Mouse (Mus musculus) kidney, adult 2 months (tissue): Measurements from ENCODE around the gene Mfsd11. TPM values are rescaled to one million over a fixed set of nuclear protein-coding genes. Genes with fewer than 3 reads are reported as not detected.

ENCODE experiments used
- DNase-seq: peaks from one replicate; pipeline ENCODE4 v3.0.0; 2021
- H3K27ac ChIP-seq: fragments of 200-500 bp; 2 replicates; pipeline ENCODE4 v1.5.1; 2012; ENCODE audit warnings: low read depth, low read length, control low read depth, inconsistent platforms; ENCODE audit not compliant: insufficient read depth
- H3K27me3 ChIP-seq: fragments of 200-500 bp; replicated peaks from 2 replicates; pipeline ENCODE4 v1.6.1; 2012; ENCODE audit warnings: mild to moderate bottlenecking, moderate library complexity, low read length, inconsistent platforms; ENCODE audit not compliant: control insufficient read depth, insufficient read depth
- H3K36me3 ChIP-seq: fragments of 200-500 bp; 2 replicates; pipeline ENCODE4 v1.6.1; 2012; ENCODE audit warnings: mild to moderate bottlenecking, moderate library complexity, low read length, inconsistent platforms; ENCODE audit not compliant: control insufficient read depth, insufficient read depth
- H3K4me1 ChIP-seq: fragments of 200-500 bp; 2 replicates; pipeline ENCODE4 v1.6.1; 2011; ENCODE audit warnings: low read length; ENCODE audit not compliant: control insufficient read depth, insufficient read depth
- H3K4me3 ChIP-seq: fragments of 200-500 bp; 2 replicates; pipeline ENCODE4 v1.5.1; 2011; ENCODE audit warnings: mild to moderate bottlenecking, low read depth, low read length, control low read depth; ENCODE audit not compliant: insufficient read depth
- CTCF ChIP-seq: fragments of 200-500 bp; conservative IDR thresholded peaks from 2 replicates; pipeline ENCODE4 v1.5.1; 2011; ENCODE audit warnings: low read depth, mild to moderate bottlenecking, control low read depth, low read length, moderate library complexity, mixed read lengths; ENCODE audit not compliant: insufficient read depth, insufficient read length
- POLR2A ChIP-seq: fragments of 200-500 bp; IDR thresholded peaks from one replicate; pipeline ENCODE4 v1.6.1; 2011; ENCODE audit warnings: low read depth, low read length, control low read depth
- WGBS: fragments of 180-500 bp; shearing (Covaris S2); methylation state at CpG from one replicate; pipeline ENCODE4 v1.1.7; 2018; 5-methylcytosine and 5-hydroxymethylcytosine counted together
- polyA plus RNA-seq: library from polyadenylated mRNA; depleted of rRNA; stranded (reverse); fragments of >200 nt; gene quantifications from 2 replicates; pipeline ENCODE4 v1.2.3, GENCODE M21; 2012

Mfsd11 gene
- polyA plus RNA-seq, 1 experiment, result 44.9 TPM

- no peak for DNase-seq
- Histone ChIP-seq H3K27ac (no peak overlapping the region), H3K36me3 (no peaks in the 10 kb centered on the region), H3K4me3 (no peak overlapping the region), H3K27me3 (no peaks in the 10 kb centered on the region), H3K4me1 (0 out of 2 replicates have a peak, but pooled peaks cover 4% of the 10 kb centered on the region)
- no peak for TF ChIP-seq POLR2A
- no peak for TF ChIP-seq CTCF
- 84% methylated on average over 11 of the region's 11 CpGs for WGBS
These were observed 43.3 kb upstream of the Mfsd11 start for GRCm38 (mm10) chr11:116808811-116809395.

DNA sequence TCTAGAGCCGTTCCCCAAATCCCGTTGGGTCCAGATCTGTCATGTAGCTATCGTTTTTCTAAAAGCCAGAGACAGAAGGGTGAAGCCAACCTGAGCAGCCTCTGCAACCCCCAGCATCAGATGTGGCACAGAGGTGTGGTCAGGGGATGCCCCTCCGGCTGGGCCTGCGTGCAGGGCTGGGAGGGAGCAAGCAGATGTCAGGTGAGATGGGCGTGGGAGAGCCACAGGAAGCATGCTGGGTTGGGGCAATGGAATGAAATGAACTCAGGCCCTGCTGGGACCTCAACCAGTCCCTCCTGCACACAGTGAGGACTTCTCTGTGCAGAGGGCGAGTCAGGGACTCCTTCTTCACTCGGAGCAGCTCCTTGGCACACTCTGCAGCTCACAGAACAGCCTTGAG lies 42.7 kb upstream of the Mfsd11 start:
- Histone ChIP-seq H3K4me1 (0 out of 2 replicates have a peak, but pooled peaks cover 6% of the 10 kb centered on the region), H3K4me3 (no peak overlapping the region), H3K36me3 (no peaks in the 10 kb centered on the region), H3K27ac (no peak overlapping the region), H3K27me3 (no peaks in the 10 kb centered on the region)
- no peak for DNase-seq
- TF ChIP-seq CTCF (no peak), POLR2A (no peak)
- WGBS, result 90% methylated on average over 8 of the region's 8 CpGs

DNA sequence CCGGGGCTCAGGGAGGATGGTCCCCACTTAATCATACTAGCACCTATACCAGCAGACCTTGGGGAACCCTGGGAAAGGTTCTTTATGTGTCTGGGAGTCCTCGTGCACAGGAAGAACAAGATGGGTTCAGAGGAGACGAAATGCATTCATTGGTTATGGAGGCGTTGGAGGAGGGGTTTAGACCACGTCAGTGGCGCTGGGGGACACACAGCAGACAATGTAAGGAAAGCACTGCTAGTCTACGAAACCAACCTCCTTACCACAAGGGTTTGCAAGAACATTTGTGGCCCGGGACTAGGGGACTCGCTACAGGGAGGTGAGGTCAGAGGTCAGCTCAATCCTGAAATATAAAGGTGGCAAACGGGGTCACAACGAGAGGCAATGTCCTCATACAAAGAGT lies 41.7 kb upstream of the Mfsd11 start:
- TF ChIP-seq POLR2A (no peak), CTCF (no peak)

GRCm38 (mm10) chr11:116810983-116811901 lies 41.0 kb upstream of the Mfsd11 start:
- H3K4me1 ChIP-seq, result 0 out of 2 replicates have a peak, but pooled peaks cover 6% of the 10 kb centered on the region
- H3K27ac ChIP-seq, result no peak overlapping the region
- peak overlapping the region; percentile 3; the same call in 1 of the 2 replicates for H3K4me3 ChIP-seq
- no peaks in the 10 kb centered on the region for H3K36me3 ChIP-seq
- no peak for TF ChIP-seq CTCF
- TF ChIP-seq POLR2A, result no peak
- 20% methylated on average over 32 of the region's 32 CpGs for WGBS
- peak; percentile 60 for DNase-seq
- no peaks in the 10 kb centered on the region for H3K27me3 ChIP-seq

More for the DNA sequence above, 41.7 kb upstream of the Mfsd11 start:
- no peak overlapping the region for H3K27ac ChIP-seq
- H3K36me3 ChIP-seq, result no peaks in the 10 kb centered on the region
- 87% methylated on average over 11 of the region's 11 CpGs for WGBS
- no peak overlapping the region for H3K4me3 ChIP-seq
- H3K27me3 ChIP-seq, result no peaks in the 10 kb centered on the region
- 0 out of 2 replicates have a peak, but pooled peaks cover 6% of the 10 kb centered on the region for H3K4me1 ChIP-seq
- DNase-seq, result no peak

GRCm38 (mm10) chr11:116812793-116813529 lies 39.3 kb upstream of the Mfsd11 start:
- 64% methylated on average over 21 of the region's 21 CpGs for WGBS
- peak; percentile 33 for DNase-seq
- H3K36me3 ChIP-seq, result no peaks in the 10 kb centered on the region
- H3K4me1 ChIP-seq, result 0 out of 2 replicates have a peak, but pooled peaks cover 6% of the 10 kb centered on the region
- H3K4me3 ChIP-seq, result no peak overlapping the region
- no peak overlapping the region for H3K27ac ChIP-seq
- H3K27me3 ChIP-seq, result no peaks in the 10 kb centered on the region
- TF ChIP-seq CTCF (no peak), POLR2A (no peak)

DNA sequence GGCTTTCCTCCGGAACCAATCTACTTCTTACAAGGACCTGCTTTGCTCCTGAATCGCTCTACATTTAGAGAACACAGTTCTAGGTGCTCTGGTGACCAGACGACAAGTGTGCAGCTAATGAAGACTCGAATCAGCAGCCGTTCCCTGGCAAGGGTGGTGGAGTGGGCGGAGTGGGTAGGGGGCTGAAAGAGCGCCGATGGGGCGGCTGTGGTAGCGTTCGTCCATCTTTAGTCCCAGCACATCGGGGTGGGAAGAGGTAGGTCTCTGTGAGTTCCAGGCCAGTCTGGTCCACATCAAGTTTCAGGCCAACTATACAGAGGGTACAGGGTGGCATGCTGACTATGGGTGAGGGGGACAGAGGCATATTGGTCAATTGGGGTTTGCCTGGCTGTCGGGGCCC lies 38.6 kb upstream of the Mfsd11 start:
- Histone ChIP-seq H3K36me3 (no peaks in the 10 kb centered on the region), H3K27me3 (no peaks in the 10 kb centered on the region), H3K27ac (peak overlapping the region; percentile 62), H3K4me3 (no peak overlapping the region), H3K4me1 (0 out of 2 replicates have a peak, but pooled peaks cover 6% of the 10 kb centered on the region)
- DNase-seq, result no peak
- no peak for TF ChIP-seq POLR2A
- TF ChIP-seq CTCF, result no peak
- WGBS, result 89% methylated on average over 13 of the region's 13 CpGs
